Mouse (Mus musculus): ENCODE results near the gene Senp7.

Gene Senp7

GRCm38 (mm10) chr16:56139921-56140320 is 91.8 kb downstream of the Senp7 start:
- no peak for DNase-seq

- DNase-seq = no peak
These were observed 96.9 kb downstream of the Senp7 start for GRCm38 (mm10) chr16:56144876-56145555.

- DNase-seq = no peak
These were observed 99.5 kb downstream of the Senp7 start for GRCm38 (mm10) chr16:56147679-56148078.

- DNase-seq = no peak
These were observed 115.3 kb downstream of the Senp7 start for GRCm38 (mm10) chr16:56163466-56163865.

GRCm38 (mm10) chr16:56170247-56170646 is 122.1 kb downstream of the Senp7 start:
- DNase-seq = no peak

DNA sequence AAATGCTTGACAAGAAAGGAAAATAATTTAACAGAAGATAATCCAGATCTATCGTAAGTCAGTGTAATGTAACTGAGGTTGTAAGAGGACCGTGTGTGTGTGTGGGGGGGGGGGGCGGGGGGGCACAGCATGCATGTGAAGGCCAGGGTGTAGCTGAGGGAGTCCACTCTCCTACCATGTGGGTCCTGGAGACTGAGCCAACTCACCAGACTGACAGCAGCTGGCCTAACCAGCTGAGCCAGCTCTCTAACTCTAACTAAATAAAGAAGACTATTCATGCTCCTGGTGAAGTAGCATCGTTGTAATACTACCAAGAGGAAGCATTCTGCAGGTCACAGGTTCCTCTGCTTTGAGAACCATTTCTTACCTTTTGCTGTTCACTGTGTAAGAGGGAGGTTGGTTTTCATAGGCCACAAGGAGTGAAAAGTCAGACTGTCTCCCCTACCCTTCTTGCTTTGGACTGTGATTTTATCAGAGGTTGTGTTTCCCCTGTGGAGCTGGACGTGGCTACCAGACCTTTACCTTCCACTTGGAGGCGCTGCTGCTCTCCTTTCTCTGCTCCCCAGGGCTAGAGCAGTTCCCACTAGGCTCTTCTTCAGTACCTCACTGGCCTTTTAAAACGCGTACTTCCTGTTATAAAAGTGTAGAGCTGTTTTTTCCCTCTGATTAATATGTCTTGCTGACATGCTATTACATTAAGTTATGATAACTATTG is 127.9 kb downstream of the Senp7 start:
- DNase-seq = peak; percentile 42

- DNase-seq = no peak
These were observed 138.7 kb downstream of the Senp7 start for GRCm38 (mm10) chr16:56186863-56187262.

- peak; percentile 27 for DNase-seq
These were observed 140.1 kb downstream of the Senp7 start for GRCm38 (mm10) chr16:56188198-56188597.

GRCm38 (mm10) chr16:56204051-56204450 is 155.9 kb downstream of the Senp7 start, which contains the start of gene Impg2:
Gene Impg2 (plus strand): TSS chr16:56204313.
- no peak for DNase-seq

- DNase-seq = no peak
These were observed 164.6 kb downstream of the Senp7 start for GRCm38 (mm10) chr16:56212740-56213139.

DNA sequence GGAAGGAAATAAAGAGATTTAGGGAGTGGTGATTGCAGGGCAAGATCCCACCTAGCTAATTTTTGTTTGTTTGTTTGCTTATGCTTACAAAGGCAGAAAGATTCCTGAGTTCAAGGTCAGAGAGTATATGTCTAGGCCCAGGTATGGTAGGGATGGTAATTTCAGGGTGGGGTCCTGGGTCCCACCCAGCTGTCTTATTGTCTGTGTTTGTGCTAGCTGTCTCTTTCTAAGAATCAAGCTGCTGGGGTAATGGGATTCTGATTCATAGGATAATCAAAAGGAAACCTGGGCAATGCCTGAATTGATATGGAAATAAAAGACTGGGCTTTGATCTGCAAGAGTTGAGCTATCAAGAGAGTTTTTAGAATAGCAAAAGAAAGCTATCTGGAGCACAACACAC is 179.5 kb downstream of the Senp7 start:
- no peak for DNase-seq

DNA sequence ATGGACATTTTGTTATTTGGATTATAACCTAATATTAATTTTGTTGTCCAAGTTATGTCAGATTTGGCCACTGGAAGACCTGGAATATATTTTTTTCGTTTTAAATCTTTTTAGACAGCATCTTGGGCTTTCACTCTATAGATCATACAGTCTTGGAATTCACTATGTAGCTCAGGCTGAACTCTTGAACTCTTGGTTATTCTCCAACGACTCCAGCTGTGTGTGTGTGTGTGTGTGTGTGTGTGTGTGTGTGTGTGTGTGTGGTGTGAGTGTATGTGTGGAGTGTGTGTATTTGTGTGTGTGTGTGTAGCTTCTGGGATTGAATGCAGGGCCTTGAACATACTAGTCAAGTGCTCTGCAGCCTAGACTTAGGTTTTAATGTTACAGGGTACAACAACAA is 181.3 kb downstream of the Senp7 start:
- no peak for DNase-seq

DNA sequence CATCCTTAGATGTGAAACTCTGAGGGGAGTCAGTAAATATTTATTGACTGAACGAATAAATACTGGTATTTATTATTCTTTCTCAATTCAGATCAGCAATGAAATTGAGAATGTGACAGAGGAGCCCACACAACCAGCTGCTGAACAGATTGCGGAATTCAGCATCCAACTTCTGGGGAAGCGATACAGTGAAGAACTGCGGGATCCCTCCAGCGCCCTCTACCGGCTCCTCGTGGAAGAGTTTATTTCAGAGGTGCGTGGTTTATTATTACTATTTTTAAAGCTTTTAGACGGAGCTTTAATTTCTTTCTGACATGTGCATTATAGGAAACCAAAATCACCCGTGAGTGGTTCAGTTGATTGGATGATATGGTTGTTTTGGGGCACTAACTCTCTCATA is 183.2 kb downstream of the Senp7 start:
- DNase-seq = peak; percentile 38

GRCm38 (mm10) chr16:56232736-56233135 is 184.6 kb downstream of the Senp7 start:
- no peak for DNase-seq
